Mouse (Mus musculus): ENCODE results near the gene Lemd1. TPM values are rescaled to one million over a fixed set of nuclear protein-coding genes. Genes with fewer than 3 reads are reported as not detected.
A peak's percentile ranks its signal among the peaks of the same experiment; 100 is the strongest.
"Not testable (repeated sequence)": the region's sequence is repeated elsewhere in the genome, so short reads cannot be mapped to it uniquely, and the experiment has no call there.

Lemd1 gene
- polyA plus RNA-seq, 1 experiment from 2014 or later: 2.0 TPM

GRCm38 (mm10) chr1:132153086-132153690 is 38.0 kb upstream of the Lemd1 start:
- Histone ChIP-seq H3K9ac (no peak overlapping the region), H3K27me3 (peaks cover 7% of the 10 kb centered on the region), H3K4me3 (no peak overlapping the region), H3K4me1 (peaks cover 36% of the 10 kb centered on the region), H3K27ac (no peak overlapping the region), H3K9me3 (no peaks in the 10 kb centered on the region), H3K36me3 (no peaks in the 10 kb centered on the region), H3K4me2 (no peak overlapping the region)
- no peak for ATAC-seq (ENCODE audit: borderline replicate concordance, extremely low read depth, low FRiP score, low TSS enrichment)
- WGBS: 62% methylated on average over 15 of the region's 15 CpGs

- Histone ChIP-seq H3K4me2 (no peak overlapping the region), H3K4me3 (no peak overlapping the region), H3K9me3 (no peaks in the 10 kb centered on the region), H3K9ac (no peak overlapping the region), H3K36me3 (no peaks in the 10 kb centered on the region), H3K27me3 (peaks cover 9% of the 10 kb centered on the region), H3K27ac (no peak overlapping the region), H3K4me1 (peaks cover 40% of the 10 kb centered on the region)
- no peak for ATAC-seq (ENCODE audit: borderline replicate concordance, extremely low read depth, low FRiP score, low TSS enrichment)
- WGBS: 41% methylated on average over 8 of the region's 8 CpGs
Measured at GRCm38 (mm10) chr1:132153691-132154090, 37.5 kb upstream of the Lemd1 start.

- 0 out of 2 replicates have a peak overlapping the region, but pooled peaks have one; percentile 9 for H3K4me2 ChIP-seq
- H3K36me3 ChIP-seq: no peaks in the 10 kb centered on the region
- peak; percentile 39; the same call in 1 of the 2 replicates for ATAC-seq (ENCODE audit: borderline replicate concordance, extremely low read depth, low FRiP score, low TSS enrichment)
Measured at GRCm38 (mm10) chr1:132155737-132156136, 35.5 kb upstream of the Lemd1 start.

GRCm38 (mm10) chr1:132157016-132157781 is 34.0 kb upstream of the Lemd1 start:
- Histone ChIP-seq H3K4me1 (peaks cover 31% of the 10 kb centered on the region), H3K27me3 (peaks cover 9% of the 10 kb centered on the region), H3K36me3 (no peaks in the 10 kb centered on the region), H3K9ac (no peak overlapping the region), H3K27ac (no peak overlapping the region), H3K4me3 (no peak overlapping the region), H3K4me2 (0 out of 2 replicates have a peak overlapping the region, but pooled peaks have one; percentile 21), H3K9me3 (no peaks in the 10 kb centered on the region)
- ATAC-seq (ENCODE audit: borderline replicate concordance, extremely low read depth, low FRiP score, low TSS enrichment): no peak
- WGBS: 15% methylated on average over 14 of the region's 14 CpGs

More at GRCm38 (mm10) chr1:132155737-132156136, 35.5 kb upstream of the Lemd1 start:
- Histone ChIP-seq H3K4me3 (no peak overlapping the region), H3K9me3 (no peaks in the 10 kb centered on the region), H3K27me3 (peaks cover 9% of the 10 kb centered on the region), H3K9ac (no peak overlapping the region), H3K27ac (no peak overlapping the region), H3K4me1 (peaks cover 37% of the 10 kb centered on the region)
- 12% methylated on average over 6 of the region's 6 CpGs for WGBS

GRCm38 (mm10) chr1:132157808-132158207 is 33.4 kb upstream of the Lemd1 start:
- H3K4me3 ChIP-seq: no peak overlapping the region
- no peak for ATAC-seq (ENCODE audit: borderline replicate concordance, extremely low read depth, low FRiP score, low TSS enrichment)
- no peaks in the 10 kb centered on the region for H3K36me3 ChIP-seq
- H3K27ac ChIP-seq: no peak overlapping the region
- H3K4me1 ChIP-seq: peaks cover 31% of the 10 kb centered on the region
- H3K9me3 ChIP-seq: no peaks in the 10 kb centered on the region
- peaks cover 9% of the 10 kb centered on the region for H3K27me3 ChIP-seq
- 0 out of 2 replicates have a peak overlapping the region, but pooled peaks have one; percentile 21 for H3K4me2 ChIP-seq
- WGBS: 29% methylated on average over 7 of the region's 7 CpGs
- H3K9ac ChIP-seq: no peak overlapping the region

- H3K4me3 ChIP-seq: no peak overlapping the region
- peaks cover 10% of the 10 kb centered on the region for H3K27me3 ChIP-seq
- no peak overlapping the region for H3K27ac ChIP-seq
- no peak overlapping the region for H3K4me2 ChIP-seq
- peaks cover 29% of the 10 kb centered on the region for H3K4me1 ChIP-seq
- ATAC-seq (ENCODE audit: borderline replicate concordance, extremely low read depth, low FRiP score, low TSS enrichment): no peak
- H3K9ac ChIP-seq: no peak overlapping the region
- no peaks in the 10 kb centered on the region for H3K9me3 ChIP-seq
- H3K36me3 ChIP-seq: no peaks in the 10 kb centered on the region
- WGBS: 24% methylated on average over 2 of the region's 2 CpGs
Measured at GRCm38 (mm10) chr1:132158741-132159140, 32.5 kb upstream of the Lemd1 start.

- peaks cover 28% of the 10 kb centered on the region for H3K4me1 ChIP-seq
- no peak overlapping the region for H3K9ac ChIP-seq
- 53% methylated on average over 4 of the region's 4 CpGs for WGBS
- no peak for ATAC-seq (ENCODE audit: borderline replicate concordance, extremely low read depth, low FRiP score, low TSS enrichment)
- H3K27ac ChIP-seq: no peak overlapping the region
- no peaks in the 10 kb centered on the region for H3K36me3 ChIP-seq
- no peaks in the 10 kb centered on the region for H3K9me3 ChIP-seq
- no peak overlapping the region for H3K4me2 ChIP-seq
- H3K27me3 ChIP-seq: peaks cover 16% of the 10 kb centered on the region
- no peak overlapping the region for H3K4me3 ChIP-seq
Measured at GRCm38 (mm10) chr1:132159681-132160080, 31.6 kb upstream of the Lemd1 start.

- H3K4me3 ChIP-seq: no peak overlapping the region
- 40% methylated on average over 7 of the region's 7 CpGs for WGBS
- ATAC-seq (ENCODE audit: borderline replicate concordance, extremely low read depth, low FRiP score, low TSS enrichment): peak; percentile 49; the same call in 1 of the 2 replicates
Measured at GRCm38 (mm10) chr1:132161211-132161880, 29.9 kb upstream of the Lemd1 start.

GRCm38 (mm10) chr1:132162618-132163017 is 28.6 kb upstream of the Lemd1 start:
- H3K4me1 ChIP-seq: peaks cover 31% of the 10 kb centered on the region
- H3K4me3 ChIP-seq; ATAC-seq (ENCODE audit: borderline replicate concordance, extremely low read depth, low FRiP score, low TSS enrichment); H3K9ac ChIP-seq; H3K36me3 ChIP-seq; H3K9me3 ChIP-seq; H3K4me2 ChIP-seq; H3K27ac ChIP-seq: not testable (repeated sequence)
- H3K27me3 ChIP-seq: peaks cover 15% of the 10 kb centered on the region
- WGBS: 56% methylated on average over 9 of the region's 9 CpGs

More at GRCm38 (mm10) chr1:132161211-132161880, 29.9 kb upstream of the Lemd1 start:
- H3K36me3 ChIP-seq: no peaks in the 10 kb centered on the region
- H3K27ac ChIP-seq: peak overlapping the region; percentile 67
- peaks cover 33% of the 10 kb centered on the region for H3K4me1 ChIP-seq
- H3K27me3 ChIP-seq: peaks cover 16% of the 10 kb centered on the region
- no peak overlapping the region for H3K9ac ChIP-seq
- H3K9me3 ChIP-seq: no peaks in the 10 kb centered on the region
- no peak overlapping the region for H3K4me2 ChIP-seq

- Histone ChIP-seq H3K4me3 (no peak overlapping the region), H3K4me1 (peaks cover 21% of the 10 kb centered on the region; the same call in 1 of the 2 replicates), H3K27ac (no peak overlapping the region), H3K9me3 (no peaks in the 10 kb centered on the region), H3K9ac (no peak overlapping the region), H3K36me3 (no peaks in the 10 kb centered on the region), H3K27me3 (peaks cover 8% of the 10 kb centered on the region; the same call in 1 of the 2 replicates), H3K4me2 (no peak overlapping the region)
- ATAC-seq (ENCODE audit: borderline replicate concordance, extremely low read depth, low FRiP score, low TSS enrichment): no peak
- 21% methylated on average over 12 of the region's 13 CpGs for WGBS
Measured at GRCm38 (mm10) chr1:132164780-132165518, 26.3 kb upstream of the Lemd1 start.

GRCm38 (mm10) chr1:132165859-132166258 is 25.4 kb upstream of the Lemd1 start:
- H3K27me3 ChIP-seq: peaks cover 8% of the 10 kb centered on the region; the same call in 1 of the 2 replicates
- H3K4me1 ChIP-seq: peaks cover 26% of the 10 kb centered on the region
- no peak overlapping the region for H3K4me3 ChIP-seq
- no peak for ATAC-seq (ENCODE audit: borderline replicate concordance, extremely low read depth, low FRiP score, low TSS enrichment)
- no peaks in the 10 kb centered on the region for H3K9me3 ChIP-seq
- H3K4me2 ChIP-seq: no peak overlapping the region
- 57% methylated on average over 3 of the region's 3 CpGs for WGBS
- no peak overlapping the region for H3K9ac ChIP-seq
- no peaks in the 10 kb centered on the region for H3K36me3 ChIP-seq
- H3K27ac ChIP-seq: no peak overlapping the region

Data from lung, embryonic 15.5 days (tissue).